Mouse (Mus musculus) mature B cell (primary cell): ENCODE results near the gene Prelid3b.

Source experiments
- in situ Hi-C: fragments of 300-500 bp; cut with MboI; formaldehyde crosslinking; loops from 2 replicates; pipeline ENCODE4 v1.14.3; 2019

Gene Prelid3b

GRCm38 (mm10) chr2:174463789-174464523 lies 8.9 kb downstream of the Prelid3b start, which contains the start of gene Atp5e:
Gene Atp5e (minus strand): TSS chr2:174464105.
- in situ Hi-C loops, result loop anchor here (25.0 kb wide), 1 partner anchor 127 kb away; the partner anchor contains the start of gene Gm20721

- in situ Hi-C loops, result loop anchor here (25.0 kb wide), 1 partner anchor 126 kb away; the partner anchor contains the start of gene Gm20721
Observed at GRCm38 (mm10) chr2:174463370-174463769, 9.5 kb downstream of the Prelid3b start.

GRCm38 (mm10) chr2:174459365-174459764 lies 13.5 kb downstream of the Prelid3b start:
- in situ Hi-C loops, result loop anchor here (25.0 kb wide), 1 partner anchor 122 kb away; the partner anchor contains the start of gene Gm20721

GRCm38 (mm10) chr2:174453681-174454080 lies 19.2 kb downstream of the Prelid3b start:
- in situ Hi-C loops, result loop anchor here (25.0 kb wide), 1 partner anchor 116 kb away; the partner anchor contains the start of gene Gm20721

GRCm38 (mm10) chr2:174450353-174450752 lies 22.5 kb downstream of the Prelid3b start, which contains the start of gene Tubb1:
Gene Tubb1 (plus strand): TSS chr2:174450695.
- in situ Hi-C loops, result loop anchor here (25.0 kb wide), 1 partner anchor 113 kb away; the partner anchor contains the start of gene Gm20721

- in situ Hi-C loops, result no loop called here
Observed at GRCm38 (mm10) chr2:174448405-174448804, 24.5 kb downstream of the Prelid3b start.

- in situ Hi-C loops, result no loop called here
Observed at GRCm38 (mm10) chr2:174446905-174447304, 26.0 kb downstream of the Prelid3b start.

- in situ Hi-C loops, result no loop called here
Observed at GRCm38 (mm10) chr2:174446492-174446891, 26.4 kb downstream of the Prelid3b start.

GRCm38 (mm10) chr2:174445018-174445417 lies 27.9 kb downstream of the Prelid3b start:
- in situ Hi-C loops, result no loop called here

GRCm38 (mm10) chr2:174444359-174444758 lies 28.5 kb downstream of the Prelid3b start:
- in situ Hi-C loops, result no loop called here

GRCm38 (mm10) chr2:174443046-174443445 lies 29.8 kb downstream of the Prelid3b start:
- in situ Hi-C loops, result no loop called here

- in situ Hi-C loops, result no loop called here
Observed at GRCm38 (mm10) chr2:174442460-174442859, 30.4 kb downstream of the Prelid3b start.

- in situ Hi-C loops, result no loop called here
Observed at GRCm38 (mm10) chr2:174441898-174442297, 31.0 kb downstream of the Prelid3b start.

- in situ Hi-C loops, result no loop called here
Observed at GRCm38 (mm10) chr2:174439961-174440360, 32.9 kb downstream of the Prelid3b start.

GRCm38 (mm10) chr2:174439450-174439838 lies 33.4 kb downstream of the Prelid3b start:
- in situ Hi-C loops, result no loop called here

GRCm38 (mm10) chr2:174438737-174439449 lies 34.0 kb downstream of the Prelid3b start, which contains the start of gene Ctsz:
Gene Ctsz (minus strand): TSS chr2:174439039.
- in situ Hi-C loops, result no loop called here

- in situ Hi-C loops, result no loop called here
Observed at GRCm38 (mm10) chr2:174438181-174438580, 34.7 kb downstream of the Prelid3b start.

GRCm38 (mm10) chr2:174437697-174437982 lies 35.2 kb downstream of the Prelid3b start:
- in situ Hi-C loops, result no loop called here

- in situ Hi-C loops, result no loop called here
Observed at GRCm38 (mm10) chr2:174436916-174437696, 35.8 kb downstream of the Prelid3b start.

- in situ Hi-C loops, result no loop called here
Observed at GRCm38 (mm10) chr2:174436076-174436701, 36.7 kb downstream of the Prelid3b start.

GRCm38 (mm10) chr2:174434943-174435342 lies 37.9 kb downstream of the Prelid3b start:
- in situ Hi-C loops, result no loop called here
